Mouse (Mus musculus) CH12.LX (cell line): Measurements from ENCODE around the gene Dnah12. TPM values are rescaled to one million over a fixed set of nuclear protein-coding genes. Genes with fewer than 3 reads are reported as not detected.

Experiments
- DNase-seq: peaks from one replicate; pipeline ENCODE4 v3.0.0-alpha.2; 2013; ENCODE audit errors: extremely low read depth
- H3K27ac ChIP-seq: 2 replicates; pipeline ENCODE4 v1.5.1; 2012; ENCODE audit warnings: low read depth, mild to moderate bottlenecking, control low read depth, moderate library complexity; ENCODE audit not compliant: insufficient read depth
- H3K27me3 ChIP-seq: replicated peaks from 2 replicates; pipeline ENCODE3; 2012; ENCODE audit warnings: inconsistent platforms
- H3K36me3 ChIP-seq, 2 experiments: replicated peaks in 1 of 2; 2 replicates each; pipeline versions ENCODE3 to v1.6.1; 2012; ENCODE audit warnings: inconsistent platforms in 1 of 2, low read length in 1 of 2, mild to moderate bottlenecking in 1 of 2, mixed read lengths in 1 of 2, moderate library complexity in 1 of 2; ENCODE audit not compliant: control insufficient read depth in 1 of 2, insufficient read depth in 1 of 2
- H3K4me1 ChIP-seq, 2 experiments: 2 replicates each; pipeline ENCODE4 v1.6.1; 2012; ENCODE audit warnings: inconsistent platforms in 1 of 2, moderate library complexity in 1 of 2; ENCODE audit not compliant: insufficient read depth in 2 of 2, control insufficient read depth in 1 of 2
- H3K4me2 ChIP-seq: 2 replicates; pipeline ENCODE4 v1.6.1; 2012; ENCODE audit warnings: low read depth, mild to moderate bottlenecking, control low read depth; ENCODE audit not compliant: poor library complexity, insufficient read depth, severe bottlenecking
- H3K4me3 ChIP-seq, 3 experiments: fragments of 150-350 bp in 1 of 3; sonication (generic) in 1 of 3; replicated peaks in 1 of 3; 2 replicates each; pipeline versions ENCODE3 to v1.5.1; 2011 to 2012; ENCODE audit warnings: low read depth in 2 of 3, low read length in 2 of 3, mild to moderate bottlenecking in 2 of 3, moderate library complexity in 2 of 3, control low read depth in 1 of 3, improper control_type of control experiment in 1 of 3, inconsistent platforms in 1 of 3, mixed read lengths in 1 of 3; ENCODE audit not compliant: poor library complexity in 1 of 3
- H3K79me2 ChIP-seq: replicated peaks from 2 replicates; pipeline ENCODE4 v1.6.1; 2012; ENCODE audit warnings: mild to moderate bottlenecking, moderate library complexity; ENCODE audit not compliant: control insufficient read depth, poor library complexity, insufficient read depth, severe bottlenecking; ENCODE audit errors: extremely low read depth
- H3K9ac ChIP-seq: 2 replicates; pipeline ENCODE4 v1.6.1; 2012; ENCODE audit warnings: low read depth, mild to moderate bottlenecking, control low read depth, moderate library complexity; ENCODE audit not compliant: insufficient read depth
- H3K9me3 ChIP-seq: replicated peaks from 2 replicates; pipeline ENCODE3; 2012; ENCODE audit warnings: low read length, inconsistent platforms, mixed read lengths
- BHLHE40 ChIP-seq: IDR thresholded peaks from 2 replicates; pipeline ENCODE4 v1.6.1; 2011; ENCODE audit warnings: mild to moderate bottlenecking, low read depth, low read length, improper control_type of control experiment
- CHD1 ChIP-seq: IDR thresholded peaks from 2 replicates; pipeline ENCODE4 v1.6.1; 2012; ENCODE audit warnings: low read depth, low read length, improper control_type of control experiment, inconsistent platforms
- CHD2 ChIP-seq: IDR thresholded peaks from 2 replicates; pipeline ENCODE4 v1.6.1; 2011; ENCODE audit warnings: low read length, improper control_type of control experiment
- E2F4 ChIP-seq: IDR thresholded peaks from 2 replicates; pipeline ENCODE4 v1.6.1; 2011; ENCODE audit warnings: low read depth, low read length, improper control_type of control experiment; ENCODE audit not compliant: insufficient replicate concordance
- GABPA ChIP-seq: IDR thresholded peaks from 2 replicates; pipeline ENCODE4 v1.6.1; 2012; ENCODE audit warnings: low read depth, low read length, improper control_type of control experiment, inconsistent platforms; ENCODE audit not compliant: insufficient replicate concordance
- JUN ChIP-seq: IDR thresholded peaks from 2 replicates; pipeline ENCODE4 v1.6.1; 2011; ENCODE audit warnings: low read depth, mild to moderate bottlenecking, low read length, improper control_type of control experiment, moderate library complexity; ENCODE audit not compliant: insufficient read depth
- JUND ChIP-seq: conservative IDR thresholded peaks from 2 replicates; pipeline ENCODE4 v1.6.1; 2011; ENCODE audit warnings: low read depth, low read length, improper control_type of control experiment
- KAT2A ChIP-seq: IDR thresholded peaks from 2 replicates; pipeline ENCODE4 v1.6.1; 2012; ENCODE audit warnings: low read length, improper control_type of control experiment, inconsistent platforms; ENCODE audit not compliant: insufficient replicate concordance
- MAX ChIP-seq: IDR thresholded peaks from 2 replicates; pipeline ENCODE4 v1.6.1; 2011; ENCODE audit warnings: low read length, improper control_type of control experiment
- NRF1 ChIP-seq: IDR thresholded peaks from 2 replicates; pipeline ENCODE4 v1.6.1; 2014; ENCODE audit warnings: low read depth, mild to moderate bottlenecking, inconsistent platforms, low read length, improper control_type of control experiment, moderate library complexity
- PAX5 ChIP-seq: IDR thresholded peaks from 2 replicates; pipeline ENCODE4 v1.6.1; 2012; ENCODE audit warnings: low read length, inconsistent platforms, mixed read lengths
- POLR2A ChIP-seq: IDR thresholded peaks from 2 replicates; pipeline ENCODE4 v1.6.1; 2011; ENCODE audit warnings: low read depth, mild to moderate bottlenecking, improper control_type of control experiment, low read length
- POLR2AphosphoS2 ChIP-seq: IDR thresholded peaks from 2 replicates; pipeline ENCODE4 v1.6.1; 2011; ENCODE audit warnings: low read depth, low read length, improper control_type of control experiment
- RCOR1 ChIP-seq: conservative IDR thresholded peaks from 2 replicates; pipeline ENCODE4 v1.6.1; 2012; ENCODE audit warnings: low read depth, mild to moderate bottlenecking, inconsistent platforms, low read length, improper control_type of control experiment
- SIN3A ChIP-seq: IDR thresholded peaks from 2 replicates; pipeline ENCODE4 v1.6.1; 2012; ENCODE audit warnings: low read length, improper control_type of control experiment, inconsistent platforms
- TBP ChIP-seq: conservative IDR thresholded peaks from 2 replicates; pipeline ENCODE4 v1.6.1; 2011; ENCODE audit warnings: low read depth, low read length, improper control_type of control experiment
- UBTF ChIP-seq: IDR thresholded peaks from 2 replicates; pipeline ENCODE4 v1.6.1; 2012; ENCODE audit warnings: low read depth, mild to moderate bottlenecking, inconsistent platforms, low read length, improper control_type of control experiment, moderate library complexity
- USF1 ChIP-seq: IDR thresholded peaks from 2 replicates; pipeline ENCODE4 v1.6.1; 2014; ENCODE audit warnings: low read depth, mild to moderate bottlenecking, inconsistent platforms, low read length, improper control_type of control experiment
- USF2 ChIP-seq: conservative IDR thresholded peaks from 2 replicates; pipeline ENCODE4 v1.6.1; 2011; ENCODE audit warnings: low read depth, low read length, improper control_type of control experiment
- ZC3H11A ChIP-seq: IDR thresholded peaks from 2 replicates; pipeline ENCODE4 v1.6.1; 2012; ENCODE audit warnings: low read depth, mild to moderate bottlenecking, inconsistent platforms, low read length, improper control_type of control experiment
- ZKSCAN1 ChIP-seq: IDR thresholded peaks from 2 replicates; pipeline ENCODE4 v1.6.1; 2012; ENCODE audit warnings: low read depth, inconsistent platforms, low read length, improper control_type of control experiment, borderline replicate concordance
- dilution Hi-C: fragments of 300-500 bp; cut with MboI; formaldehyde crosslinking; loops from 2 replicates; pipeline ENCODE4 v1.14.3; 2020; ENCODE audit warnings: low sequenced_read_pairs; ENCODE audit not compliant: extremely low pct_unique_long_range_greater_than_20kb, extremely low pct_ligation_motif_present
- in situ Hi-C: fragments of 300-500 bp; cut with MboI; formaldehyde crosslinking; loops from 3 replicates; pipeline ENCODE4 v1.14.3; 2019; ENCODE audit warnings: low sequenced_read_pairs, low pct_ligation_motif_present, low pct_unique_long_range_greater_than_20kb, mixed read lengths
- polyA plus RNA-seq: library from polyadenylated mRNA; unstranded; fragments of >175 nt; gene quantifications from 2 replicates; pipeline ENCODE4 v1.2.1, GENCODE M21; 2012; ENCODE audit warnings: low read depth; ENCODE audit not compliant: insufficient read length
- total RNA-seq, 2 experiments: library from RNA; depleted of rRNA; stranded (reverse); fragments of 300-350 nt in 1 of 2; fragments of >200 nt in 1 of 2; gene quantifications; 2 replicates each; pipeline ENCODE4 v1.2.3; 2012 to 2014

Gene Dnah12
- total and polyA plus RNA-seq, 3 experiments, result 0.04 to 0.13 (median 0.04) TPM

- TF ChIP-seq E2F4, result no peak
- TF ChIP-seq NRF1, result no peak
- no peak for TF ChIP-seq POLR2A
- TF ChIP-seq RCOR1, result no peak
- no peak for TF ChIP-seq CHD1
- no peak for TF ChIP-seq PAX5
- TF ChIP-seq USF1, result no peak
- TF ChIP-seq JUN, result no peak
- no peak for TF ChIP-seq JUND
- no peak for TF ChIP-seq UBTF
- no peak for TF ChIP-seq GABPA
- TF ChIP-seq USF2, result no peak
- TF ChIP-seq ZKSCAN1, result no peak
- TF ChIP-seq KAT2A, result no peak
- no peak for TF ChIP-seq ZC3H11A
Observed at GRCm38 (mm10) chr14:26934891-26935290, 241.8 kb downstream of the Dnah12 start.

DNA sequence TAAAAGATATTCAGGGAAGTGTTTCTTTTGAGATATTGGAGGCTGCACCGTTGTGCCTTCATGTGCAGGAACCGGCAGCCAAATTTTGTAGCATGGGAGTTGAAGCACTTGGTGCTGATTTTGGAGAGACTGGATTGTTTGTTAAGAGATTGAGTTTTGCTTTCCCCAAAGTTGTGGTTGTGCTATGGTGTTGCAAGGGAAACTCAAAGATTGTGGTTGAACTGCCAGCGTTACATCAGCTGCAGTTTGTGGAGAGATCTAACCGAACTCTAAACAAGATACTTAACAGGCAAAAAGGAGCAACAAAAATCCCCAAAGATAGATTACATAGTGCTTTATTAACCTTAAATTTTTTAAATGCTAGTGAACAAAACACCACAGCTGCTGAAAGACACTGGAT lies 242.5 kb downstream of the Dnah12 start:
- DNase-seq, result no peak
- no peaks in the 10 kb centered on the region for H3K79me2 ChIP-seq
- in situ Hi-C loops (no loop called here), dilution Hi-C loops (no loop called here)
- peaks cover 0 to 3% of the 10 kb centered on the region in 2 experiments; a peak in 1 of 4 replicates for H3K4me1 ChIP-seq
- H3K27me3 ChIP-seq, result no peaks in the 10 kb centered on the region
- H3K4me3 ChIP-seq, result no peak overlapping the region
- peaks cover 2 to 15% of the 10 kb centered on the region in 2 experiments for H3K36me3 ChIP-seq
- H3K4me2 ChIP-seq, result no peak overlapping the region
- no peak overlapping the region for H3K9ac ChIP-seq
- H3K27ac ChIP-seq, result no peak overlapping the region
- H3K9me3 ChIP-seq, result no peaks in the 10 kb centered on the region
- TF ChIP-seq TBP (no peak), SIN3A (no peak), POLR2AphosphoS2 (no peak), CHD2 (no peak), JUN (no peak), MAX (no peak), GABPA (no peak), BHLHE40 (no peak), CHD1 (no peak)

More at GRCm38 (mm10) chr14:26934891-26935290, 241.8 kb downstream of the Dnah12 start:
- peaks cover 2 to 15% of the 10 kb centered on the region in 2 experiments for H3K36me3 ChIP-seq
- no peak overlapping the region for H3K4me3 ChIP-seq
- no peaks in the 10 kb centered on the region for H3K79me2 ChIP-seq
- in situ Hi-C loops (no loop called here), dilution Hi-C loops (no loop called here)
- no peak overlapping the region for H3K27ac ChIP-seq
- no peak overlapping the region for H3K9ac ChIP-seq
- no peaks in the 10 kb centered on the region for H3K9me3 ChIP-seq
- H3K4me2 ChIP-seq, result no peak overlapping the region
- no peak for DNase-seq
- H3K27me3 ChIP-seq, result no peaks in the 10 kb centered on the region
- peaks cover 0 to 3% of the 10 kb centered on the region in 2 experiments; a peak in 1 of 4 replicates for H3K4me1 ChIP-seq

Other genes starting within 250 kb of the Dnah12 start
- gene Slmap, start 158.3 kb upstream of the Dnah12 start, total RNA-seq (2012; rRNA removed), result 17.2 and 19.0 TPM in 2 replicates
- 51.0 and 54.2 TPM in 2 replicates for gene Slmap, start 158.3 kb upstream of the Dnah12 start, total RNA-seq (2014; rRNA removed)
- 61.0 and 64.0 TPM in 2 replicates for gene Slmap, start 158.3 kb upstream of the Dnah12 start, polyA plus RNA-seq
- gene Dennd6a, start 119.4 kb upstream of the Dnah12 start, total RNA-seq (2012; rRNA removed), result 6.5 and 7.3 TPM in 2 replicates
- gene Dennd6a, start 119.4 kb upstream of the Dnah12 start, total RNA-seq (2014; rRNA removed), result 21.2 and 22.9 TPM in 2 replicates
- gene Dennd6a, start 119.4 kb upstream of the Dnah12 start, polyA plus RNA-seq, result 11.9 and 13.0 TPM in 2 replicates
- gene Arf4, start 55.2 kb upstream of the Dnah12 start, total RNA-seq (2012; rRNA removed), result 43.3 and 50.7 TPM in 2 replicates
- gene Arf4, start 55.2 kb upstream of the Dnah12 start, total RNA-seq (2014; rRNA removed), result 66.6 and 74.2 TPM in 2 replicates
- 84.0 and 86.4 TPM in 2 replicates for gene Arf4, start 55.2 kb upstream of the Dnah12 start, polyA plus RNA-seq
- gene Pde12, start 23.4 kb upstream of the Dnah12 start, total RNA-seq (2012; rRNA removed), result 8.4 and 10.6 TPM in 2 replicates
- 13.9 and 14.2 TPM in 2 replicates for gene Pde12, start 23.4 kb upstream of the Dnah12 start, total RNA-seq (2014; rRNA removed)
- 11.9 and 14.9 TPM in 2 replicates for gene Pde12, start 23.4 kb upstream of the Dnah12 start, polyA plus RNA-seq
- gene Asb14, start 201.3 kb downstream of the Dnah12 start, total RNA-seq (2012; rRNA removed), result not detected in 2 replicates
- gene Asb14, start 201.3 kb downstream of the Dnah12 start, total RNA-seq (2014; rRNA removed), result not detected in 2 replicates
- gene Asb14, start 201.3 kb downstream of the Dnah12 start, polyA plus RNA-seq, result not detected in 2 replicates